Mouse (Mus musculus): ENCODE results near the gene Zfp784. TPM values are rescaled to one million over a fixed set of nuclear protein-coding genes. Genes with fewer than 3 reads are reported as not detected.

Gene Zfp784
- polyA plus RNA-seq (2012; ENCODE audit: insufficient read depth, insufficient read length, low replicate concordance, missing spikeins), result not detected in 2 replicates

GRCm38 (mm10) chr7:5038109-5038732 lies at the start of gene Zfp784:
TSS of gene Zfp784 (minus strand) at chr7:5038446.
- under 1% methylated on average over 48 of the region's 48 CpGs for WGBS
- no peaks in the 10 kb centered on the region; the same call in 1 of the 2 replicates for H3K4me1 ChIP-seq (ENCODE audit: control insufficient read depth, insufficient read depth, low read length)
- no peak for TF ChIP-seq CTCF (IDR thresholded peaks at IDR 0.05; ENCODE audit: insufficient read depth, low read depth, low read length)
- TF ChIP-seq POLR2A (IDR thresholded peaks at IDR 0.05; ENCODE audit: insufficient read depth, low read depth, low read length), result peak; percentile 94
- peak within 1 kb of the TSS; percentile 79 for H3K4me3 ChIP-seq (ENCODE audit: insufficient read depth, low read depth, low read length)
- peak within 1 kb of the TSS; percentile 84 for H3K27ac ChIP-seq (ENCODE audit: insufficient read depth, low read depth, low read length)

- Histone ChIP-seq H3K27ac (ENCODE audit: insufficient read depth, low read depth, low read length) (no peak overlapping the region), H3K4me1 (ENCODE audit: control insufficient read depth, insufficient read depth, low read length) (peaks cover 35% of the 10 kb centered on the region), H3K4me3 (ENCODE audit: insufficient read depth, low read depth, low read length) (no peak overlapping the region)
- TF ChIP-seq CTCF (IDR thresholded peaks at IDR 0.05; ENCODE audit: insufficient read depth, low read depth, low read length) (no peak), POLR2A (IDR thresholded peaks at IDR 0.05; ENCODE audit: insufficient read depth, low read depth, low read length) (no peak)
- 74% methylated on average over 4 of the region's 4 CpGs for WGBS
These were observed 49.6 kb upstream of the Zfp784 start for GRCm38 (mm10) chr7:5087886-5088285.

- Histone ChIP-seq H3K27ac (ENCODE audit: insufficient read depth, low read depth, low read length) (no peak overlapping the region), H3K4me3 (ENCODE audit: insufficient read depth, low read depth, low read length) (no peak overlapping the region), H3K4me1 (ENCODE audit: control insufficient read depth, insufficient read depth, low read length) (peaks cover 28% of the 10 kb centered on the region)
- TF ChIP-seq POLR2A (IDR thresholded peaks at IDR 0.05; ENCODE audit: insufficient read depth, low read depth, low read length) (no peak), CTCF (IDR thresholded peaks at IDR 0.05; ENCODE audit: insufficient read depth, low read depth, low read length) (no peak)
- 46% methylated on average over 5 of the region's 5 CpGs for WGBS
These were observed 48.7 kb upstream of the Zfp784 start for GRCm38 (mm10) chr7:5086921-5087440.

GRCm38 (mm10) chr7:5085512-5085911 lies 47.3 kb upstream of the Zfp784 start:
- H3K4me1 ChIP-seq (ENCODE audit: control insufficient read depth, insufficient read depth, low read length), result peaks cover 26% of the 10 kb centered on the region
- no peak overlapping the region for H3K27ac ChIP-seq (ENCODE audit: insufficient read depth, low read depth, low read length)
- 100% methylated on average over 1 of the region's 1 CpGs for WGBS
- H3K4me3 ChIP-seq (ENCODE audit: insufficient read depth, low read depth, low read length), result no peak overlapping the region
- TF ChIP-seq CTCF (IDR thresholded peaks at IDR 0.05; ENCODE audit: insufficient read depth, low read depth, low read length), result no peak
- TF ChIP-seq POLR2A (IDR thresholded peaks at IDR 0.05; ENCODE audit: insufficient read depth, low read depth, low read length), result no peak

- 91% methylated on average over 18 of the region's 18 CpGs for WGBS
- H3K4me3 ChIP-seq (ENCODE audit: insufficient read depth, low read depth, low read length), result no peak overlapping the region
These were observed 45.3 kb upstream of the Zfp784 start for GRCm38 (mm10) chr7:5083325-5084105.

GRCm38 (mm10) chr7:5081939-5082338 lies 43.7 kb upstream of the Zfp784 start:
- H3K27ac ChIP-seq (ENCODE audit: insufficient read depth, low read depth, low read length), result no peak overlapping the region
- WGBS, result 82% methylated on average over 2 of the region's 2 CpGs

More at GRCm38 (mm10) chr7:5083325-5084105, 45.3 kb upstream of the Zfp784 start:
- no peak overlapping the region for H3K27ac ChIP-seq (ENCODE audit: insufficient read depth, low read depth, low read length)
- H3K4me1 ChIP-seq (ENCODE audit: control insufficient read depth, insufficient read depth, low read length), result peaks cover 26% of the 10 kb centered on the region
- TF ChIP-seq CTCF (IDR thresholded peaks at IDR 0.05; ENCODE audit: insufficient read depth, low read depth, low read length) (no peak), POLR2A (IDR thresholded peaks at IDR 0.05; ENCODE audit: insufficient read depth, low read depth, low read length) (no peak)

GRCm38 (mm10) chr7:5081241-5081640 lies 43.0 kb upstream of the Zfp784 start:
- WGBS, result 36% methylated on average over 6 of the region's 6 CpGs
- Histone ChIP-seq H3K4me3 (ENCODE audit: insufficient read depth, low read depth, low read length) (peak overlapping the region; percentile 3; the same call in 1 of the 2 replicates), H3K27ac (ENCODE audit: insufficient read depth, low read depth, low read length) (no peak overlapping the region)

More at GRCm38 (mm10) chr7:5081939-5082338, 43.7 kb upstream of the Zfp784 start:
- Histone ChIP-seq H3K4me3 (ENCODE audit: insufficient read depth, low read depth, low read length) (no peak overlapping the region), H3K4me1 (ENCODE audit: control insufficient read depth, insufficient read depth, low read length) (peaks cover 22% of the 10 kb centered on the region)
- TF ChIP-seq CTCF (IDR thresholded peaks at IDR 0.05; ENCODE audit: insufficient read depth, low read depth, low read length) (no peak), POLR2A (IDR thresholded peaks at IDR 0.05; ENCODE audit: insufficient read depth, low read depth, low read length) (no peak)

GRCm38 (mm10) chr7:5080815-5081214 lies 42.6 kb upstream of the Zfp784 start:
- 4% methylated on average over 6 of the region's 6 CpGs for WGBS
- H3K4me3 ChIP-seq (ENCODE audit: insufficient read depth, low read depth, low read length), result peak overlapping the region; percentile 94
- H3K4me1 ChIP-seq (ENCODE audit: control insufficient read depth, insufficient read depth, low read length), result peaks cover 15% of the 10 kb centered on the region; the same call in 1 of the 2 replicates
- no peak overlapping the region for H3K27ac ChIP-seq (ENCODE audit: insufficient read depth, low read depth, low read length)
- TF ChIP-seq POLR2A (IDR thresholded peaks at IDR 0.05; ENCODE audit: insufficient read depth, low read depth, low read length) (no peak), CTCF (IDR thresholded peaks at IDR 0.05; ENCODE audit: insufficient read depth, low read depth, low read length) (no peak)

More at GRCm38 (mm10) chr7:5081241-5081640, 43.0 kb upstream of the Zfp784 start:
- no peak for TF ChIP-seq CTCF (IDR thresholded peaks at IDR 0.05; ENCODE audit: insufficient read depth, low read depth, low read length)
- no peak for TF ChIP-seq POLR2A (IDR thresholded peaks at IDR 0.05; ENCODE audit: insufficient read depth, low read depth, low read length)
- peaks cover 19% of the 10 kb centered on the region for H3K4me1 ChIP-seq (ENCODE audit: control insufficient read depth, insufficient read depth, low read length)

All from olfactory bulb, adult 2 months (tissue).